Mouse (Mus musculus) brain, embryonic 14.5 days (tissue): ENCODE measurements around the gene Ccnl2.

Experiments used
- CTCF ChIP-seq: fragments of 200-500 bp; IDR thresholded peaks from 2 replicates; pipeline ENCODE4 v1.5.1; 2012; ENCODE audit warnings: inconsistent platforms, mild to moderate bottlenecking, moderate library complexity, borderline replicate concordance; ENCODE audit not compliant: insufficient read depth, insufficient read length; ENCODE audit errors: extremely low read depth
- POLR2A ChIP-seq: fragments of 200-500 bp; IDR thresholded peaks from 2 replicates; pipeline ENCODE4 v1.6.1; 2012; ENCODE audit warnings: mild to moderate bottlenecking, inconsistent platforms, borderline replicate concordance; ENCODE audit not compliant: poor library complexity, insufficient read depth, insufficient read length, severe bottlenecking; ENCODE audit errors: extremely low read depth

DNA sequence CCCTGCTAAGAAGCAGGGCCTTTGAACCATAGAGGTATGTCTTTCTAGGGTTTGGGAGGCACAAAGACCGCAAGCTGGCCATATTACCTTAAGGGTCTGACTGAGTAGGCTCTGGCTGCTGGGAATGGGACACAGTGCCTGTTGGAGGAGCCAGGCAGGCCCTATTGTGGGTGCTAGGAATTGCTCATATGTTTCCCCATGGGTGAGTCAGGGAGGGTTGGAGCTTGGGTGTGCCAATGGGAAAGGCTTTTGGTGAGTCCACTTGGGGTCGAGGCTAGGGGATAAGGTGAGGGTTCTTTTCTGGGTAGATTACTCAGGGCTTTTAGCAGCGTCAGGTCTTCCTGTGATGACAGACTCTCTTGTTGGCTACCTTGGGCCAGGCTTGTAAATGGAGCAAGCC lies 39.1 kb downstream of the Ccnl2 start:
- TF ChIP-seq POLR2A (no peak), CTCF (no peak)
